Mouse (Mus musculus) kidney, adult 2 months (tissue): Measurements from ENCODE around the gene A630073D07Rik.

ENCODE experiments used
- CTCF ChIP-seq: fragments of 200-500 bp; conservative IDR thresholded peaks from 2 replicates; pipeline ENCODE4 v1.5.1; 2011; ENCODE audit warnings: low read depth, mild to moderate bottlenecking, control low read depth, low read length, moderate library complexity, mixed read lengths; ENCODE audit not compliant: insufficient read depth, insufficient read length
- POLR2A ChIP-seq: fragments of 200-500 bp; IDR thresholded peaks from one replicate; pipeline ENCODE4 v1.6.1; 2011; ENCODE audit warnings: low read depth, low read length, control low read depth

- TF ChIP-seq CTCF, result no peak
- TF ChIP-seq POLR2A, result no peak
These were observed at the start of gene A630073D07Rik for GRCm38 (mm10) chr6:132651426-132651825.
